Mouse (Mus musculus) liver, embryonic 14.5 days (tissue): ENCODE measurements around the gene Itgb6.

Experiments
- CTCF ChIP-seq: IDR thresholded peaks from 2 replicates; pipeline ENCODE4 v1.5.1; 2016; ENCODE audit warnings: antibody characterized with exemption, low read depth, control low read depth
- EP300 ChIP-seq: IDR thresholded peaks from 2 replicates; pipeline ENCODE4 v1.6.1; 2016; ENCODE audit warnings: antibody characterized with exemption, low read depth

DNA sequence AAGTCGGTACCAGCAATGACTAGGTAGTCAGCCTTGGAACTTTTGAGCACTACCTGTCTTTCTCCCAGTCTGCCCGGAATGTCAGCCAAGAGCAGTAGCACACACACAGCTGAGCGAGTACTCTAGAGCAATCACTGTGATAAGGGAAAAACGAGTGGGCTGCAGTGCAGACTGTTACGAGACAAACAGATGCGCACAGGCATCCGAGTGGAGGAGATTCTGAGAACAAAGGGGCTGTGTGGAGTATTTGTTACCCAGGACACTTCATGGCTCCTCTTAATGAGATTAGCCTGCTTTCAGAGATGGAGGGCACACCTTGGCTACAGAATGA lies 82.1 kb downstream of the Itgb6 start:
- no peak for TF ChIP-seq EP300
- no peak for TF ChIP-seq CTCF
